Mouse (Mus musculus) hindbrain, embryonic 11.5 days (tissue): ENCODE measurements around the gene Rpl36al. TPM values are rescaled to one million over a fixed set of nuclear protein-coding genes. Genes with fewer than 3 reads are reported as not detected.

Experiments used
- ATAC-seq: fragments of 200-750 bp; cut with Nextera tagmentation; 2 replicates; pipeline ENCODE4 v1.8.0; 2017; ENCODE audit warnings: mild to moderate bottlenecking, moderate TSS enrichment, moderate library complexity; ENCODE audit not compliant: low FRiP score
- DNase-seq: peaks from one replicate; pipeline ENCODE4 v3.0.0-alpha.2; 2015; ENCODE audit warnings: low spot score
- H3K27ac ChIP-seq: fragments of 300-500 bp; sonication (generic); 2 replicates; pipeline ENCODE4 v1.5.1; 2014; ENCODE audit warnings: mild to moderate bottlenecking, low read depth, low read length
- H3K27me3 ChIP-seq: fragments of 300-500 bp; sonication (generic); 2 replicates; pipeline ENCODE4 v1.6.1; 2014; ENCODE audit warnings: mild to moderate bottlenecking, low read length, moderate library complexity, mixed read lengths; ENCODE audit not compliant: control insufficient read depth, insufficient read depth
- H3K36me3 ChIP-seq: fragments of 300-500 bp; sonication (generic); 2 replicates; pipeline ENCODE4 v1.6.1; 2014; ENCODE audit warnings: mild to moderate bottlenecking, low read length, moderate library complexity, mixed read lengths; ENCODE audit not compliant: control insufficient read depth, insufficient read depth
- H3K4me1 ChIP-seq: fragments of 300-500 bp; sonication (generic); replicated peaks from 2 replicates; pipeline ENCODE4 v1.6.1; 2014; ENCODE audit warnings: low read length, mixed read lengths; ENCODE audit not compliant: control insufficient read depth, insufficient read depth
- H3K4me2 ChIP-seq: fragments of 300-500 bp; sonication (generic); replicated peaks from 2 replicates; pipeline ENCODE4 v1.6.1; 2014; ENCODE audit warnings: mild to moderate bottlenecking, low read depth, low read length
- H3K4me3 ChIP-seq: fragments of 300-500 bp; sonication (generic); 2 replicates; pipeline ENCODE4 v1.5.1; 2014; ENCODE audit warnings: low read depth, low read length
- H3K9ac ChIP-seq: fragments of 300-500 bp; sonication (generic); 2 replicates; pipeline ENCODE4 v1.6.1; 2014; ENCODE audit warnings: low read depth, low read length
- H3K9me3 ChIP-seq: fragments of 300-500 bp; sonication (generic); 2 replicates; pipeline ENCODE4 v1.6.1; 2016; ENCODE audit warnings: low read length; ENCODE audit not compliant: control insufficient read depth
- WGBS: fragments of 180-500 bp; shearing (Covaris S2); extraction: QIAGEN DNeasy Blood & Tissue Kit; methylation state at CpG from one replicate; pipeline ENCODE4 v1.1.7; 2014; 5-methylcytosine and 5-hydroxymethylcytosine counted together
- polyA plus RNA-seq: library from polyadenylated mRNA; unstranded; fragments of >200 nt; fragmentation: Nextera tagmentation; extraction: Ambion mirVana; gene quantifications from 2 replicates; pipeline ENCODE4 v1.2.1, GENCODE M21; 2014

The Rpl36al gene
- polyA plus RNA-seq, 1 experiment from 2014 or later = 461 TPM

DNA sequence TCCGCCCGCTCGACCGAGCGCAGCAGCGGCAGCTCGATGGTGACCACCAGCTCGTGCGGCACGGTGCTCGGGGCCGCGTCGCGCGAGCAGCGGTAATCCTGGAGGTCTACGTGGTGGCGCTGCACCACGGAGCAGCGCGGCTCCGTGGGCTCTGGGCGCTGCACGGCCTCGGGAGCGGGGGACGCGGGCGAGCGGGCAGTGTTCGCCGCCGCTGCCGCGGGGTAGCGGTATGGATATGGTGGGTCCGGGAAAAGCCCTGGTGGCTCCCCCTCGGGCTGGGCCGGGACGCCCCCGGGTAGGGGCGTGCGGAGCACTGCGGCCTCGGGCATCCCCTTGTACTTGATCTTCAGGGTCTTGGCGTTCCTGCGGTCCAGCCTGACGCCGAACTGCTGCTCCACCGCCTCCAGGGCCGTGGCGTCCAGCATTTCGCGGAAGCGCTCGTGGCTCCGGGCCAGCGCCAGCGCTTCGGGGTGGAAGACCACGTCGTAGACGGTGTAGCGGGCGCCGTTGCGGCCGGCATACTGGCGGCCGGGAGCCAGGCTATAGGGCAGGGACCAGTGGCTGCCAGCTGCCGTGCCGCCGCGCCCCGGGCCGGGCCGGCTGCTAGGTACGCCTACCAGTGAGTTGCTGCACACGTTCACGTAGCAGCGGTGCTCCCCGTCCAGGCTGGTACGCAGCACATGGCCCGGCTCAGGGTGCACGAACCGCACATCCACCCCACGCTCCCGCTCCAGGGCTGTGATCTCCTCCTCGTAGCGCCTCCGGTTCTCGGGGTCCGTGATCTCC, 13.7 kb upstream of the Rpl36al start:
- ATAC-seq = peak; percentile 80
- Histone ChIP-seq H3K4me1 (0 out of 2 replicates have a peak, but pooled peaks cover 2% of the 10 kb centered on the region), H3K4me3 (peak overlapping the region; percentile 94), H3K27me3 (no peaks in the 10 kb centered on the region), H3K27ac (peak overlapping the region; percentile 89), H3K4me2 (peak overlapping the region; percentile 98), H3K36me3 (no peaks in the 10 kb centered on the region; the same call in 1 of the 2 replicates), H3K9ac (peak overlapping the region; percentile 88), H3K9me3 (no peaks in the 10 kb centered on the region)
- DNase-seq = peak; percentile 67
- under 1% methylated on average over 90 of the region's 94 CpGs for WGBS

DNA sequence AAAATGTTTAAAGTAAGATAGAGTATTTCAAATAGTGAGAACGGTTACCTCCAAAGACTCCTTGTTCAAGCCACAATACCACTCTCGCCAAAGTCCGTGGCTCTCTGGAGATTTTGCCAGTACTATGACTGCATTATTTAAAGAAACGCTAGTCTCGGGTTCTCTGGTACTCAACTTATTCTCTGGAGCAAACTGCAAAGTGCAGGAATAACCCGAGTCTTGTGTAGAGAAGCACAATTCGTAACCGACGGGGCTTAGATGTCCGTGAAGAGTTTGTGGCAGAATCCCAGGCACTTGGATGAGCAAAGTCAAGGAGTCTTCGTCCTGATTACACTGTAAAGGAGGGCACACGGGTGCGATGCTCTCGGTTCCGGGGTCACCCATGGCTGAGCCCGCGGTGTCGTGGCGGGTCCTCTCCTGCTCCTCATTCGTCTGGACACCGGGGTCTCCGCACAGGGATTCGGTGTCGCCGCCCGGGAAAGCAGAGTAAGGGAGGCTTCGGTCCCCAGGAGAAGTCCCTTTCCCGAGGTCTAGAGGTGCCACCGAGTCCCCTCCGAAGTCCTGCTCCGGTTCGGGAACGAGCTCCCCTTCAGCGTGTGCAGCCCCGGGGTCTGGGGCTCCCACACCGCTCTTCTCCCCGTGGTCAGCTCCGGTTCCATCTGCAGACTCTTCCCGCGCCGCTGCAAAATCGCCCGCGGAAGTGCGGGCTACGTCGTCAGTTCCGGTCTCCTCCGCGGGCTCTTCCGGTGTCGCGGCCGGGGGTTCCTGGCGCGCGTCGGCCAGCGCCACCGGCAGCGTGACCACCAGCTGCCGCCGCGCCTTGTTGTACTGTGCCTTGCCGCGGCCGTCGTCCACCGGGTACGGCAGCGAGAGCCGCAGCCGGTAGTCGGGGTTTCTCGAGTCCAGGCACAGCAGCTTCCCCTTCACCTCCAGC, 12.8 kb upstream of the Rpl36al start, which contains the start of gene Gm49383:
Gene Gm49383, minus strand, starts transcription at position 661 of the 934 bp plus-strand sequence.
- WGBS = under 1% methylated on average over 75 of the region's 75 CpGs
- H3K27me3 ChIP-seq = no peaks in the 10 kb centered on the region
- DNase-seq (peak; percentile 90), ATAC-seq (peak; percentile 85)
- H3K4me1 ChIP-seq = 0 out of 2 replicates have a peak, but pooled peaks cover 2% of the 10 kb centered on the region
- peak within 1 kb of the TSS; percentile 94 for H3K4me3 ChIP-seq
- peak within 1 kb of the TSS; percentile 98 for H3K4me2 ChIP-seq
- no peaks in the 10 kb centered on the region for H3K9me3 ChIP-seq
- H3K27ac ChIP-seq = peak within 1 kb of the TSS; percentile 89
- H3K9ac ChIP-seq = peak within 1 kb of the TSS; percentile 88
- peaks cover 2% of the 10 kb centered on the region; the same call in 1 of the 2 replicates for H3K36me3 ChIP-seq

- 97% methylated on average over 2 of the region's 2 CpGs for WGBS
- Histone ChIP-seq H3K4me1 (0 out of 2 replicates have a peak, but pooled peaks cover 2% of the 10 kb centered on the region), H3K27me3 (no peaks in the 10 kb centered on the region), H3K9me3 (no peaks in the 10 kb centered on the region), H3K27ac (no peak overlapping the region), H3K9ac (no peak overlapping the region), H3K4me2 (no peak overlapping the region), H3K4me3 (no peak overlapping the region), H3K36me3 (peaks cover 4% of the 10 kb centered on the region; the same call in 1 of the 2 replicates)
- ATAC-seq = no peak
- DNase-seq = no peak
Observed at GRCm38 (mm10) chr12:69192637-69193036, 8.8 kb upstream of the Rpl36al start.

- Histone ChIP-seq H3K27me3 (no peaks in the 10 kb centered on the region), H3K4me1 (0 out of 2 replicates have a peak, but pooled peaks cover 2% of the 10 kb centered on the region), H3K27ac (no peak overlapping the region), H3K9ac (no peak overlapping the region), H3K4me2 (no peak overlapping the region), H3K9me3 (no peaks in the 10 kb centered on the region), H3K4me3 (no peak overlapping the region), H3K36me3 (peaks cover 4% of the 10 kb centered on the region; the same call in 1 of the 2 replicates)
- DNase-seq (no peak), ATAC-seq (no peak)
- 94% methylated on average over 5 of the region's 5 CpGs for WGBS
Observed at GRCm38 (mm10) chr12:69191396-69191795, 7.5 kb upstream of the Rpl36al start.

DNA sequence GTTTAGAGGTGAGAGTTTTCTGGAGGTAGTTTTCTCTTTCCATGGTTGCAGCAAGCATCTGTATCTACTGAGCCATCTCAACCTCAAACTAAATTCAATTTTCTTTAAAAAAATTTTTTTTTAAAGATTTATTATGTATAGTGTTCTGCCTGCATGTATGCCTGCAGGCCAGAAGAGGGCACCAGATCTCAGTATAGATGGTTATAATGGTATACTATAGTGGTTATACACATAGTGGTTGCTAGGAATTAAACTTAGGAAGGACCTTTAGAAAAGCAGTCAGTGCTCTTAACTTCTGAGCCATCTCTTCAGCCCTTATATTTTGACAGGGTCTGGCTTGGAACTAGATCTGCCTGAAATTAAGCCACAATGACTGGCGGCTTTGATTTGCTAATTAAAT, 6.6 kb upstream of the Rpl36al start:
- peaks cover 4% of the 10 kb centered on the region; the same call in 1 of the 2 replicates for H3K36me3 ChIP-seq
- WGBS = 97% methylated on average over 1 of the region's 1 CpGs

GRCm38 (mm10) chr12:69190074-69190473, 6.2 kb upstream of the Rpl36al start:
- Histone ChIP-seq H3K27me3 (no peaks in the 10 kb centered on the region), H3K27ac (no peak overlapping the region), H3K9ac (no peak overlapping the region), H3K4me3 (no peak overlapping the region), H3K9me3 (no peaks in the 10 kb centered on the region), H3K4me1 (no peaks in the 10 kb centered on the region), H3K36me3 (peaks cover 4% of the 10 kb centered on the region; the same call in 1 of the 2 replicates), H3K4me2 (no peak overlapping the region)
- WGBS = 90% methylated on average over 9 of the region's 9 CpGs
- ATAC-seq = no peak
- no peak for DNase-seq

More for the DNA sequence above, 6.6 kb upstream of the Rpl36al start:
- H3K4me3 ChIP-seq = no peak overlapping the region
- ATAC-seq (no peak), DNase-seq (no peak)
- H3K9ac ChIP-seq = no peak overlapping the region
- H3K4me2 ChIP-seq = no peak overlapping the region
- no peak overlapping the region for H3K27ac ChIP-seq
- no peaks in the 10 kb centered on the region for H3K4me1 ChIP-seq
- H3K9me3 ChIP-seq = no peaks in the 10 kb centered on the region
- H3K27me3 ChIP-seq = no peaks in the 10 kb centered on the region

DNA sequence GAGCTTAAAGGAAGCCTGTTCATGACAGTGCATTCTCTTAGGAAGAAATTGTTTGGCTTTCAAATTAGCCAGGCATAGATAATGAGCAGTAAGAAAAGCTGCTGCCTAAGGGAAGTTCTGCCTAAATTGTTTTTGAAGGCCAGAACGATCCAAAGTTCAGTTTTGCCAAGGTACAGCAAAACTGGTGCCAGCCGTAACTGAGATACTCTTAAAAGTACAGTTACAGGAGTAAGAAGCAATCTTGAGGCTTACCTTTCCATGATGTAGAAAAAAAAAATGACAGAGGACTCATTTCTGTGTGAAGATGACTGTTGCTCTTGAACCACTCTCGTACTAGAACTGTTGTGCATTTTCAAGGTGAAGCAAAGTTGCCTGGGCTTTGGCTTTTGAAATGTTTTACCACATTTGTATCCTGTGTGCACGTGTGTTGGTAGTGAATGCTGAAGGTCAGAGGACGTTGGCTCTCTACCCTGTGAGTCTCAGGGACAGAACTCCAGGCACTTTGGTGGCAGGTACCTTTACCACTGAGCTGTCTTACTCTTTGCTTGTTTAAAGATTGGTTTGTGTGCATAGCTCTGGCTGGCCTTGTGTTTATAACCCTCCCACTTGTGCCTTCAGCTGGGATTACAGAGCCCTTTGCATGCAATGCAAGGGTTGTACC, 3.1 kb upstream of the Rpl36al start:
- H3K9me3 ChIP-seq = no peaks in the 10 kb centered on the region
- WGBS = 76% methylated on average over 5 of the region's 5 CpGs
- no peak overlapping the region for H3K4me2 ChIP-seq
- H3K4me1 ChIP-seq = no peaks in the 10 kb centered on the region
- DNase-seq (no peak), ATAC-seq (no peak)
- no peak overlapping the region for H3K27ac ChIP-seq
- H3K9ac ChIP-seq = no peak overlapping the region
- H3K36me3 ChIP-seq = peaks cover 2% of the 10 kb centered on the region; the same call in 1 of the 2 replicates
- H3K27me3 ChIP-seq = no peaks in the 10 kb centered on the region
- no peak overlapping the region for H3K4me3 ChIP-seq

- 76% methylated on average over 7 of the region's 7 CpGs for WGBS
- Histone ChIP-seq H3K27ac (no peak overlapping the region), H3K4me1 (no peaks in the 10 kb centered on the region), H3K9me3 (no peaks in the 10 kb centered on the region), H3K27me3 (no peaks in the 10 kb centered on the region), H3K4me2 (peak overlapping the region; percentile 97), H3K36me3 (peaks cover 2% of the 10 kb centered on the region; the same call in 1 of the 2 replicates), H3K4me3 (peak overlapping the region; percentile 87), H3K9ac (peak overlapping the region; percentile 91)
- ATAC-seq (no peak), DNase-seq (no peak)
Observed at GRCm38 (mm10) chr12:69185371-69185770, 1.5 kb upstream of the Rpl36al start.
